Mouse (Mus musculus) liver, embryonic 15.5 days (tissue): ENCODE measurements around the gene Ptpn3. TPM values are rescaled to one million over a fixed set of nuclear protein-coding genes. Genes with fewer than 3 reads are reported as not detected.
A peak's percentile ranks its signal among the peaks of the same experiment; 100 is the strongest.

Source experiments
- ATAC-seq: fragments of 200-750 bp; cut with Nextera tagmentation; 2 replicates; pipeline ENCODE4 v1.8.0; 2017; ENCODE audit warnings: moderate number of reproducible peaks, mild to moderate bottlenecking, moderate library complexity; ENCODE audit not compliant: insufficient read depth
- H3K27ac ChIP-seq: fragments of 300-500 bp; sonication (generic); replicated peaks from 2 replicates; pipeline ENCODE4 v1.5.1; 2015; ENCODE audit warnings: mild to moderate bottlenecking, inconsistent platforms
- H3K27me3 ChIP-seq: fragments of 300-500 bp; sonication (generic); 2 replicates; pipeline ENCODE4 v1.6.1; 2015; ENCODE audit warnings: mild to moderate bottlenecking, inconsistent platforms
- H3K36me3 ChIP-seq: fragments of 300-500 bp; sonication (generic); replicated peaks from 2 replicates; pipeline ENCODE4 v1.6.1; 2015; ENCODE audit warnings: moderate library complexity, mild to moderate bottlenecking, inconsistent platforms
- H3K4me1 ChIP-seq: fragments of 300-500 bp; sonication (generic); replicated peaks from 2 replicates; pipeline ENCODE4 v1.6.1; 2015; ENCODE audit warnings: inconsistent platforms
- H3K4me2 ChIP-seq: fragments of 300-500 bp; sonication (generic); 2 replicates; pipeline ENCODE4 v1.6.1; 2015; ENCODE audit warnings: moderate library complexity, mild to moderate bottlenecking, inconsistent platforms
- H3K4me3 ChIP-seq: fragments of 300-500 bp; sonication (generic); replicated peaks from 2 replicates; pipeline ENCODE4 v1.5.1; 2015; ENCODE audit warnings: mild to moderate bottlenecking, inconsistent platforms
- H3K9ac ChIP-seq: fragments of 300-500 bp; sonication (generic); 2 replicates; pipeline ENCODE4 v1.6.1; 2015; ENCODE audit warnings: moderate library complexity, mild to moderate bottlenecking, inconsistent platforms
- H3K9me3 ChIP-seq: fragments of 300-500 bp; sonication (generic); replicated peaks from 2 replicates; pipeline ENCODE4 v1.6.1; 2016; ENCODE audit warnings: inconsistent platforms
- WGBS: fragments of 180-500 bp; shearing (Covaris S2); methylation state at CpG from one replicate; pipeline ENCODE4 v1.1.7; 2015; ENCODE audit warnings: mixed read lengths; ENCODE audit not compliant: insufficient replicate concordance; 5-methylcytosine and 5-hydroxymethylcytosine counted together
- polyA plus RNA-seq: library from polyadenylated mRNA; unstranded; fragments of >200 nt; fragmentation: Nextera tagmentation; extraction: Ambion mirVana; gene quantifications from 2 replicates; pipeline ENCODE4 v1.2.1, GENCODE M21; 2015

Gene Ptpn3
- polyA plus RNA-seq, 1 experiment from 2014 or later, result 0.52 TPM

- 48% methylated on average over 8 of the region's 8 CpGs for WGBS
Observed at GRCm38 (mm10) chr4:57312256-57313166, 10.9 kb upstream of the Ptpn3 start.

GRCm38 (mm10) chr4:57311750-57312149, 10.1 kb upstream of the Ptpn3 start:
- Histone ChIP-seq H3K4me1 (no peaks in the 10 kb centered on the region), H3K9me3 (no peaks in the 10 kb centered on the region), H3K27ac (no peak overlapping the region), H3K36me3 (no peaks in the 10 kb centered on the region), H3K9ac (no peak overlapping the region), H3K4me3 (no peak overlapping the region), H3K4me2 (no peak overlapping the region), H3K27me3 (0 out of 2 replicates have a peak, but pooled peaks cover 3% of the 10 kb centered on the region)
- peak; percentile 47; the same call in 1 of the 2 replicates for ATAC-seq
- WGBS, result 60% methylated on average over 4 of the region's 4 CpGs

More at GRCm38 (mm10) chr4:57312256-57313166, 10.9 kb upstream of the Ptpn3 start:
- Histone ChIP-seq H3K27me3 (0 out of 2 replicates have a peak, but pooled peaks cover 2% of the 10 kb centered on the region), H3K27ac (no peak overlapping the region), H3K36me3 (no peaks in the 10 kb centered on the region), H3K4me3 (no peak overlapping the region), H3K9me3 (no peaks in the 10 kb centered on the region), H3K4me2 (no peak overlapping the region), H3K9ac (no peak overlapping the region), H3K4me1 (no peaks in the 10 kb centered on the region)
- ATAC-seq, result no peak

GRCm38 (mm10) chr4:57308214-57309000, 6.8 kb upstream of the Ptpn3 start:
- Histone ChIP-seq H3K4me3 (no peak overlapping the region), H3K4me2 (peak overlapping the region; percentile 16), H3K4me1 (no peaks in the 10 kb centered on the region), H3K9me3 (no peaks in the 10 kb centered on the region), H3K27ac (no peak overlapping the region), H3K27me3 (0 out of 2 replicates have a peak, but pooled peaks cover 3% of the 10 kb centered on the region), H3K36me3 (no peaks in the 10 kb centered on the region), H3K9ac (no peak overlapping the region)
- ATAC-seq, result no peak; the same call in 1 of the 2 replicates
- WGBS, result 34% methylated on average over 26 of the region's 26 CpGs

GRCm38 (mm10) chr4:57307747-57308146, 6.1 kb upstream of the Ptpn3 start:
- Histone ChIP-seq H3K4me3 (no peak overlapping the region), H3K9me3 (no peaks in the 10 kb centered on the region), H3K36me3 (no peaks in the 10 kb centered on the region), H3K4me2 (no peak overlapping the region), H3K4me1 (no peaks in the 10 kb centered on the region), H3K27ac (no peak overlapping the region), H3K9ac (no peak overlapping the region), H3K27me3 (peaks cover 5% of the 10 kb centered on the region)
- ATAC-seq, result no peak
- 43% methylated on average over 4 of the region's 4 CpGs for WGBS

GRCm38 (mm10) chr4:57306260-57306659, 4.6 kb upstream of the Ptpn3 start:
- Histone ChIP-seq H3K27ac (no peak overlapping the region), H3K4me1 (no peaks in the 10 kb centered on the region), H3K36me3 (no peaks in the 10 kb centered on the region), H3K9me3 (no peaks in the 10 kb centered on the region), H3K27me3 (peaks cover 20% of the 10 kb centered on the region), H3K9ac (no peak overlapping the region), H3K4me3 (no peak overlapping the region), H3K4me2 (no peak overlapping the region)
- WGBS, result 18% methylated on average over 4 of the region's 4 CpGs
- no peak for ATAC-seq

GRCm38 (mm10) chr4:57305644-57306043, 4.0 kb upstream of the Ptpn3 start:
- no peaks in the 10 kb centered on the region for H3K9me3 ChIP-seq
- no peaks in the 10 kb centered on the region for H3K36me3 ChIP-seq
- WGBS, result 39% methylated on average over 7 of the region's 7 CpGs
- H3K9ac ChIP-seq, result no peak overlapping the region
- H3K4me2 ChIP-seq, result no peak overlapping the region
- H3K4me3 ChIP-seq, result no peak overlapping the region
- H3K27me3 ChIP-seq, result peaks cover 26% of the 10 kb centered on the region
- H3K4me1 ChIP-seq, result peaks cover 3% of the 10 kb centered on the region; the same call in 1 of the 2 replicates
- H3K27ac ChIP-seq, result no peak overlapping the region
- no peak for ATAC-seq

- under 1% methylated on average over 37 of the region's 37 CpGs for WGBS
- Histone ChIP-seq H3K36me3 (no peaks in the 10 kb centered on the region), H3K4me1 (peaks cover 12% of the 10 kb centered on the region; the same call in 1 of the 2 replicates), H3K9ac (0 out of 2 replicates have a peak overlapping the region, but pooled peaks have one; percentile 25), H3K27me3 (peaks cover 56% of the 10 kb centered on the region), H3K4me2 (peak overlapping the region; percentile 72), H3K9me3 (no peaks in the 10 kb centered on the region), H3K27ac (no peak overlapping the region), H3K4me3 (peak overlapping the region; percentile 61)
- no peak for ATAC-seq
Observed at GRCm38 (mm10) chr4:57300469-57301409, 898 bp downstream of the Ptpn3 start.

- peaks cover 56% of the 10 kb centered on the region for H3K27me3 ChIP-seq
- peak overlapping the region; percentile 72 for H3K4me2 ChIP-seq
- peak; percentile 40; the same call in 1 of the 2 replicates for ATAC-seq
- peaks cover 19% of the 10 kb centered on the region; the same call in 1 of the 2 replicates for H3K4me1 ChIP-seq
- H3K36me3 ChIP-seq, result no peaks in the 10 kb centered on the region
- 0 out of 2 replicates have a peak overlapping the region, but pooled peaks have one; percentile 25 for H3K9ac ChIP-seq
- no peak overlapping the region for H3K27ac ChIP-seq
- peak overlapping the region; percentile 61 for H3K4me3 ChIP-seq
- WGBS, result under 1% methylated on average over 95 of the region's 97 CpGs
- no peaks in the 10 kb centered on the region for H3K9me3 ChIP-seq
Observed at GRCm38 (mm10) chr4:57299701-57300468, 1.8 kb downstream of the Ptpn3 start.

- Histone ChIP-seq H3K4me1 (peaks cover 19% of the 10 kb centered on the region; the same call in 1 of the 2 replicates), H3K4me2 (peak overlapping the region; percentile 72), H3K9me3 (no peaks in the 10 kb centered on the region), H3K27ac (no peak overlapping the region), H3K4me3 (peak overlapping the region; percentile 61), H3K36me3 (no peaks in the 10 kb centered on the region), H3K27me3 (peaks cover 56% of the 10 kb centered on the region), H3K9ac (no peak overlapping the region)
- 6% methylated on average over 9 of the region's 9 CpGs for WGBS
- no peak for ATAC-seq
Observed at GRCm38 (mm10) chr4:57299308-57299700, 2.3 kb downstream of the Ptpn3 start.
